Mouse (Mus musculus) forebrain, postnatal 0 days (tissue): Measurements from ENCODE around the gene Mrpl21. TPM values are rescaled to one million over a fixed set of nuclear protein-coding genes. Genes with fewer than 3 reads are reported as not detected.

Experiments
- ATAC-seq: fragments of 200-750 bp; cut with Nextera tagmentation; 2 replicates; pipeline ENCODE4 v1.8.0; 2017; ENCODE audit warnings: mild to moderate bottlenecking, moderate library complexity
- DNase-seq: peaks from one replicate; pipeline ENCODE4 v3.0.0-alpha.2; 2015
- H3K27ac ChIP-seq: fragments of 300-500 bp; sonication (generic); 2 replicates; pipeline ENCODE4 v1.5.1; 2014; ENCODE audit warnings: low read depth, mild to moderate bottlenecking, antibody characterized with exemption, low read length, moderate library complexity, mixed read lengths
- H3K27me3 ChIP-seq: fragments of 300-500 bp; sonication (generic); 2 replicates; pipeline ENCODE4 v1.6.1; 2014; ENCODE audit warnings: mild to moderate bottlenecking, low read length, mixed read lengths; ENCODE audit not compliant: insufficient read depth
- H3K36me3 ChIP-seq: fragments of 300-500 bp; sonication (generic); 2 replicates; pipeline ENCODE4 v1.6.1; 2014; ENCODE audit warnings: mild to moderate bottlenecking, moderate library complexity; ENCODE audit not compliant: insufficient read depth
- H3K4me1 ChIP-seq: fragments of 300-500 bp; sonication (generic); 2 replicates; pipeline ENCODE4 v1.6.1; 2014; ENCODE audit warnings: antibody characterized with exemption; ENCODE audit not compliant: insufficient read depth
- H3K4me2 ChIP-seq: fragments of 300-500 bp; sonication (generic); 2 replicates; pipeline ENCODE4 v1.6.1; 2014; ENCODE audit warnings: low read depth, mild to moderate bottlenecking, moderate library complexity
- H3K4me3 ChIP-seq: fragments of 300-500 bp; sonication (generic); 2 replicates; pipeline ENCODE4 v1.5.1; 2014; ENCODE audit warnings: low read depth, low read length, mixed read lengths
- H3K9ac ChIP-seq: fragments of 300-500 bp; sonication (generic); 2 replicates; pipeline ENCODE4 v1.6.1; 2014; ENCODE audit warnings: mild to moderate bottlenecking
- H3K9me3 ChIP-seq: fragments of 300-500 bp; sonication (generic); 2 replicates; pipeline ENCODE4 v1.6.1; 2016; ENCODE audit warnings: low read length
- CTCF ChIP-seq: sonication (generic); IDR thresholded peaks from 2 replicates; pipeline ENCODE4 v1.5.1; 2016; ENCODE audit warnings: antibody characterized with exemption, control low read depth, low read depth
- WGBS: fragments of 180-500 bp; shearing (Covaris S2); extraction: QIAGEN DNeasy Blood & Tissue Kit; methylation state at CpG from one replicate; pipeline ENCODE4 v1.1.7; 2014; 5-methylcytosine and 5-hydroxymethylcytosine counted together
- polyA plus RNA-seq: library from polyadenylated mRNA; unstranded; fragments of >200 nt; fragmentation: Nextera tagmentation; extraction: Ambion mirVana; gene quantifications from 2 replicates; pipeline ENCODE4 v1.2.1, GENCODE M21; 2015
- total RNA-seq: library from RNA; depleted of rRNA; stranded (reverse); fragments of >200 nt; gene quantifications from 2 replicates; pipeline ENCODE4 v1.2.3, GENCODE M21; 2014

The Mrpl21 gene
- total and polyA plus RNA-seq, 2 experiments from 2014 or later: 61.7 to 92.3 TPM

- ATAC-seq (no peak), DNase-seq (no peak)
- TF ChIP-seq CTCF: no peak
- WGBS: 96% methylated on average over 9 of the region's 9 CpGs
- Histone ChIP-seq H3K27ac (no peak overlapping the region), H3K27me3 (no peaks in the 10 kb centered on the region), H3K9ac (no peak overlapping the region), H3K4me2 (no peak overlapping the region), H3K9me3 (no peaks in the 10 kb centered on the region), H3K4me1 (no peaks in the 10 kb centered on the region), H3K4me3 (no peak overlapping the region), H3K36me3 (peaks cover 97% of the 10 kb centered on the region)
Measured at GRCm38 (mm10) chr19:3265180-3265579, 17.5 kb upstream of the Mrpl21 start.

- no peak overlapping the region for H3K4me2 ChIP-seq
- H3K4me1 ChIP-seq: no peaks in the 10 kb centered on the region
- H3K9me3 ChIP-seq: no peaks in the 10 kb centered on the region
- H3K9ac ChIP-seq: no peak overlapping the region
- no peaks in the 10 kb centered on the region for H3K27me3 ChIP-seq
- H3K27ac ChIP-seq: no peak overlapping the region
- ATAC-seq (no peak), DNase-seq (no peak)
- peaks cover 97% of the 10 kb centered on the region for H3K36me3 ChIP-seq
- no peak overlapping the region for H3K4me3 ChIP-seq
- no peak for TF ChIP-seq CTCF
- 87% methylated on average over 5 of the region's 5 CpGs for WGBS
Measured at GRCm38 (mm10) chr19:3266136-3266535, 16.6 kb upstream of the Mrpl21 start.

GRCm38 (mm10) chr19:3266676-3267075, 16.0 kb upstream of the Mrpl21 start:
- H3K4me3 ChIP-seq: no peak overlapping the region
- no peaks in the 10 kb centered on the region for H3K9me3 ChIP-seq
- H3K9ac ChIP-seq: no peak overlapping the region
- H3K4me2 ChIP-seq: no peak overlapping the region
- no peaks in the 10 kb centered on the region for H3K4me1 ChIP-seq
- no peak for ATAC-seq
- WGBS: 94% methylated on average over 4 of the region's 4 CpGs
- no peaks in the 10 kb centered on the region for H3K27me3 ChIP-seq
- no peak for DNase-seq
- H3K27ac ChIP-seq: no peak overlapping the region
- H3K36me3 ChIP-seq: peaks cover 95% of the 10 kb centered on the region
- TF ChIP-seq CTCF: no peak

GRCm38 (mm10) chr19:3267340-3267739, 15.4 kb upstream of the Mrpl21 start:
- Histone ChIP-seq H3K4me1 (no peaks in the 10 kb centered on the region), H3K36me3 (peaks cover 90% of the 10 kb centered on the region), H3K4me3 (no peak overlapping the region), H3K9me3 (no peaks in the 10 kb centered on the region), H3K4me2 (no peak overlapping the region), H3K9ac (no peak overlapping the region), H3K27me3 (no peaks in the 10 kb centered on the region), H3K27ac (no peak overlapping the region)
- TF ChIP-seq CTCF: no peak
- WGBS: 95% methylated on average over 4 of the region's 4 CpGs
- ATAC-seq: no peak
- no peak for DNase-seq

GRCm38 (mm10) chr19:3268218-3268980, 14.3 kb upstream of the Mrpl21 start:
- Histone ChIP-seq H3K4me3 (no peak overlapping the region), H3K9me3 (no peaks in the 10 kb centered on the region), H3K36me3 (peaks cover 91% of the 10 kb centered on the region), H3K27me3 (no peaks in the 10 kb centered on the region), H3K27ac (no peak overlapping the region), H3K9ac (no peak overlapping the region), H3K4me2 (no peak overlapping the region), H3K4me1 (no peaks in the 10 kb centered on the region)
- DNase-seq: no peak
- no peak for TF ChIP-seq CTCF
- WGBS: 95% methylated on average over 17 of the region's 17 CpGs
- ATAC-seq: no peak

- DNase-seq (no peak), ATAC-seq (no peak)
- Histone ChIP-seq H3K4me2 (no peak overlapping the region), H3K27ac (no peak overlapping the region), H3K27me3 (no peaks in the 10 kb centered on the region), H3K4me1 (no peaks in the 10 kb centered on the region), H3K4me3 (no peak overlapping the region), H3K36me3 (peaks cover 92% of the 10 kb centered on the region), H3K9ac (no peak overlapping the region), H3K9me3 (no peaks in the 10 kb centered on the region)
- no peak for TF ChIP-seq CTCF
- WGBS: 91% methylated on average over 9 of the region's 9 CpGs
Measured at GRCm38 (mm10) chr19:3269279-3269678, 13.4 kb upstream of the Mrpl21 start.

GRCm38 (mm10) chr19:3269803-3270202, 12.9 kb upstream of the Mrpl21 start:
- H3K9me3 ChIP-seq: no peaks in the 10 kb centered on the region
- H3K27ac ChIP-seq: no peak overlapping the region
- DNase-seq (no peak), ATAC-seq (no peak)
- H3K4me1 ChIP-seq: no peaks in the 10 kb centered on the region
- WGBS: 97% methylated on average over 6 of the region's 6 CpGs
- H3K9ac ChIP-seq: no peak overlapping the region
- H3K36me3 ChIP-seq: peaks cover 91% of the 10 kb centered on the region
- no peak overlapping the region for H3K4me2 ChIP-seq
- no peak for TF ChIP-seq CTCF
- H3K27me3 ChIP-seq: no peaks in the 10 kb centered on the region
- no peak overlapping the region for H3K4me3 ChIP-seq
